Mouse (Mus musculus) 416B (cell line): Measurements from ENCODE around the gene Pdzd2.

Experiments used
- DNase-seq: peaks from one replicate; pipeline ENCODE4 v3.0.0; 2011; ENCODE audit warnings: low read depth

The Pdzd2 gene

GRCm38 (mm10) chr15:12479326-12479725, 260.4 kb downstream of the Pdzd2 start:
- peak; percentile 84 for DNase-seq

DNA sequence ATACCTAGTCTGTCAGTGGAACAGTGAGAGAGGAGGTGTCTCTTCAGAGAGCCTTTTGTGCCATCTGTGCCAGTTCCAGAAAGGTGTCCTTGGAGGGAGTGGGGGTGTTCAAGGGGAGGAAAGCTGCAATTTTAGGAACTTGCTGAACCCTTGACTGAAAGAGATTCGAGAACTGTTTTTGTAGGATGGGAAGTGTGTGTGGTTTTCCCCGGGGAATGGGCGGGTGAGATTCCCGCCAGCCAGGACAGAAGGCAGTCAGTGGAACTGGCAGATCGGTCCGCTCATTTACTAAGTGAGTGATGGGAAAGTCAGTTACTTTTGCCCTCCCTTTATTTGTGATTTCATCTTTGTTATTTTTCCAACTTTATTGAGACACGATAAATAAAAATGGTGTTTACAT, 266.1 kb downstream of the Pdzd2 start:
- DNase-seq: no peak

DNA sequence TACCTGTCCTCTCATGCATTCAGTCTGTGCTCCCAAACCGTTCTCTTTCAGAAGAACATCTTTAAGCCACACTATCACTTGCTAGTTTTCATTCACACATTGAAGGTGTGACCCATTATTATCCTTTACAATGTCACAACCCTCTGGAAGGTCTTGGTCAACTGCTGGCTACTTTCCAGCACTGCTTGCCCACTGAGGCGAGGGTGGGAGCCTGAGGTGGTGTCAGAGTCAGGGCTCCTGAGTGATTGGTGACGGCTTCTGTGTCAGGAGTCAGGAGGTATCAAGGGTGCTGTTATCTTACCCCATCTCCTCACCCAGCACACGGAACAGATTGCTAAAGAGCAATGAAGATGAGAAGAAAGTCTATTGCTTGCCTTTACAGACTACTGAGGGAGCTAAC, 267.1 kb downstream of the Pdzd2 start:
- no peak for DNase-seq

- DNase-seq: no peak
Observed at GRCm38 (mm10) chr15:12470900-12471838, 268.6 kb downstream of the Pdzd2 start.

- DNase-seq: no peak
Observed at GRCm38 (mm10) chr15:12468625-12469024, 271.1 kb downstream of the Pdzd2 start.

- no peak for DNase-seq
Observed at GRCm38 (mm10) chr15:12465748-12466147, 274.0 kb downstream of the Pdzd2 start.

- no peak for DNase-seq
Observed at GRCm38 (mm10) chr15:12456808-12457207, 282.9 kb downstream of the Pdzd2 start.

- no peak for DNase-seq
Observed at GRCm38 (mm10) chr15:12453343-12453742, 286.4 kb downstream of the Pdzd2 start.

GRCm38 (mm10) chr15:12452141-12452995, 287.4 kb downstream of the Pdzd2 start:
- DNase-seq: no peak

- DNase-seq: no peak
Observed at GRCm38 (mm10) chr15:12451448-12451847, 288.3 kb downstream of the Pdzd2 start.

GRCm38 (mm10) chr15:12450790-12451189, 288.9 kb downstream of the Pdzd2 start:
- DNase-seq: no peak

DNA sequence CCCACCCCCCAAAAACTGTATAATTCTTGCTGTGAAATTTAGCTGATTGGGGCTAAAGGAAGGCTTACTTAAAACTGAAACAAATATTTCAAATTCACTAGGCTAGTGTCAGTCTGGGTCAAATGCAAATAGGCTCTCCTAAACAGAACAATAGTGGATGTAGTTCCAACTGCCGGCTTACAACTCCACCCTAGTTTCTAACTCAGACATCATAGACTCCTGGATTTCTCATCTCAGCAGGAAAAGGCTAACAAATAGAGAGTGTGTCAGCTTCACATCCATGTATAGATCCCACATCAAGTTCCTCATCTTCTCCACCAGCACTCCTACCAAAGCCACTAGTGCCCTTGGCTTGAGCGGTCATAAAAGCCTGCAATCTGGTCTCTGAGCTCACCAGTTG, 290.4 kb downstream of the Pdzd2 start:
- no peak for DNase-seq

DNA sequence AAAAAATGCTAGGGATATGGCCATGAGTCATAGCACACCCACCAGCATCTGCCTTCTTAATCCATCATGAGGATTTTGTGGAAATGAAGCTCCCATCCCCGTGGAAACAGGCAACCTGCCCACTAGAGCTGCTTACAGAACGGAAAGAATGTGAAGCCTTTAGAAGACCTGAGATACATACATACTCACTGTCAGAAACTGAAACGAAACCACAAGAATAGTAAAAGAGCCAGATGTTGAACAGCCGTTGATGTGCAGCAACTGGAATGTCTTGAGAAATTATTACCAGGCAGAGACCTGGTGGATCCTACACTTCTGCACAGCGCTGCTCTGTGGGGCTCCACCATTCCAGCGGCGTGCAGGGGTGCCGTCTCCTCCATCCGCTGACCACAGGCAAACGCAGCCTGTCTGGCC, 292.7 kb downstream of the Pdzd2 start:
- DNase-seq: no peak

GRCm38 (mm10) chr15:12444551-12444950, 295.2 kb downstream of the Pdzd2 start:
- DNase-seq: no peak

GRCm38 (mm10) chr15:12439351-12439751, 300.4 kb downstream of the Pdzd2 start:
- DNase-seq: peak; percentile 77

GRCm38 (mm10) chr15:12438691-12439090, 301.0 kb downstream of the Pdzd2 start:
- DNase-seq: peak; percentile 40

GRCm38 (mm10) chr15:12438081-12438480, 301.6 kb downstream of the Pdzd2 start:
- no peak for DNase-seq

DNA sequence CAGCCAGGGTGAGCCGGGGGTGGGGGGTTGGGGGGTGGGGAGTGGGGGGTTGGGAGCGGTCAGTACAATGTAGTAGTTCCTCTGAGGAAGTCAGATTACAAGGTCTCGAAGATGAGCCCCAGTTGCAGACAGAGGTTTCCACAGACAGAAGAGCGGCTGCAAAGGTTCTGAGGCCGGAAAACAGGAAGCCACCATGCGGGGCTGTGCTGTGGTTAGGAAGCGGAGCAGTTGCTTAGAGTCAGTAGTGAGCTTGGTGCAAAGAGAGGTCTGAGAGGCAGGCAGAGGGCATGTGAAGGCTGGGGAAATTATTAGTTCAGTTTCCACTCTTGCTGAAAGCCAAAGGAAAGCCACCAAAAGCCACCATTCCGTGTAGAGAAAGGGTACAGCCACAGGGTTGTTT, 303.8 kb downstream of the Pdzd2 start:
- peak; percentile 84 for DNase-seq

- DNase-seq: no peak
Observed at GRCm38 (mm10) chr15:12433893-12434599, 305.7 kb downstream of the Pdzd2 start.

- DNase-seq: peak; percentile 69
Observed at GRCm38 (mm10) chr15:12432879-12433278, 306.8 kb downstream of the Pdzd2 start.

- no peak for DNase-seq
Observed at GRCm38 (mm10) chr15:12432320-12432719, 307.4 kb downstream of the Pdzd2 start.

GRCm38 (mm10) chr15:12431684-12432083, 308.0 kb downstream of the Pdzd2 start:
- no peak for DNase-seq
